Mouse (Mus musculus) midbrain, embryonic 14.5 days (tissue): ENCODE results near the gene Tmem19. TPM values are rescaled to one million over a fixed set of nuclear protein-coding genes. Genes with fewer than 3 reads are reported as not detected.

Experiments
- polyA plus RNA-seq: library from polyadenylated mRNA; unstranded; fragments of >200 nt; fragmentation: Nextera tagmentation; extraction: Ambion mirVana; gene quantifications from 2 replicates; pipeline ENCODE4 v1.2.1, GENCODE M21; 2014

Gene Tmem19
- polyA plus RNA-seq, 1 experiment from 2014 or later = 43.3 TPM

Other genes starting within 250 kb of the Tmem19 start
- 6.9 and 8.5 TPM in 2 replicates for gene Tph2, start 177.5 kb downstream of the Tmem19 start, polyA plus RNA-seq
- 34.0 and 49.4 TPM in 2 replicates for gene Tbc1d15, start 111.0 kb downstream of the Tmem19 start, polyA plus RNA-seq
- gene Rab21, start 46.9 kb downstream of the Tmem19 start, polyA plus RNA-seq = 12.8 and 14.0 TPM in 2 replicates
- 24.5 and 27.3 TPM in 2 replicates for gene Thap2, start 21.9 kb upstream of the Tmem19 start, polyA plus RNA-seq
- 25.4 and 28.6 TPM in 2 replicates for gene Zfc3h1, start 22.5 kb upstream of the Tmem19 start, polyA plus RNA-seq
- gene A930009A15Rik, start 207.5 kb upstream of the Tmem19 start, polyA plus RNA-seq = 0.36 and 0.66 TPM in 2 replicates
- gene Lgr5, start 225.3 kb upstream of the Tmem19 start, polyA plus RNA-seq = 1.9 and 2.0 TPM in 2 replicates